Mouse (Mus musculus): ENCODE results near the gene Mrpl54.

The Mrpl54 gene

GRCm38 (mm10) chr10:81259225-81259884, 7.4 kb downstream of the Mrpl54 start:
- DNase-seq: no peak

GRCm38 (mm10) chr10:81257158-81258039, 9.3 kb downstream of the Mrpl54 start:
- DNase-seq: no peak

- no peak for DNase-seq
These were observed 11.8 kb downstream of the Mrpl54 start for GRCm38 (mm10) chr10:81254886-81255285.

GRCm38 (mm10) chr10:81252424-81253419, 14.0 kb downstream of the Mrpl54 start, which contains the start of gene Matk:
Gene Matk (plus strand): TSS chr10:81252935.
- peak; percentile 29 to 47 for DNase-seq

- no peak for DNase-seq
These were observed 17.3 kb downstream of the Mrpl54 start for GRCm38 (mm10) chr10:81249442-81249841.

- no peak for DNase-seq
These were observed 18.9 kb downstream of the Mrpl54 start for GRCm38 (mm10) chr10:81247804-81248203.

- DNase-seq: no peak
These were observed 21.6 kb downstream of the Mrpl54 start for GRCm38 (mm10) chr10:81245166-81245565.

GRCm38 (mm10) chr10:81244595-81244994, 22.1 kb downstream of the Mrpl54 start:
- peak; percentile 67 to 93 for DNase-seq

GRCm38 (mm10) chr10:81244146-81244545, 22.6 kb downstream of the Mrpl54 start:
- no peak for DNase-seq

- no peak for DNase-seq
These were observed 24.7 kb downstream of the Mrpl54 start for GRCm38 (mm10) chr10:81242021-81242420.

- DNase-seq: peak; percentile 24 to 76
These were observed 25.9 kb downstream of the Mrpl54 start for GRCm38 (mm10) chr10:81240876-81241275.

- DNase-seq: no peak
These were observed 28.1 kb downstream of the Mrpl54 start for GRCm38 (mm10) chr10:81238618-81239017.

GRCm38 (mm10) chr10:81236471-81237268, 30.1 kb downstream of the Mrpl54 start:
- no peak for DNase-seq

GRCm38 (mm10) chr10:81234206-81234605, 32.5 kb downstream of the Mrpl54 start:
- DNase-seq: no peak

- no peak for DNase-seq
These were observed 33.5 kb downstream of the Mrpl54 start for GRCm38 (mm10) chr10:81233226-81233585.

- peak; percentile 91 to 97 for DNase-seq
These were observed 34.0 kb downstream of the Mrpl54 start, which contains the start of gene Zfr2 for GRCm38 (mm10) chr10:81232580-81233225. Gene Zfr2 (plus strand): TSS chr10:81233155.

- DNase-seq: no peak
These were observed 35.3 kb downstream of the Mrpl54 start for GRCm38 (mm10) chr10:81231436-81231835.

GRCm38 (mm10) chr10:81230438-81231332, 36.0 kb downstream of the Mrpl54 start, which contains the start of gene Atcay:
Gene Atcay (minus strand): TSS chr10:81230833.
- DNase-seq: peak; percentile 17 to 57

GRCm38 (mm10) chr10:81229735-81230437, 36.8 kb downstream of the Mrpl54 start:
- DNase-seq: no peak
